Mouse (Mus musculus) intestine, embryonic 16.5 days (tissue): ENCODE measurements around the gene C1ql1. TPM values are rescaled to one million over a fixed set of nuclear protein-coding genes. Genes with fewer than 3 reads are reported as not detected.
A peak's percentile ranks its signal among the peaks of the same experiment; 100 is the strongest.

ENCODE experiments used
- ATAC-seq: fragments of 200-750 bp; cut with Nextera tagmentation; 2 replicates; pipeline ENCODE4 v1.8.0; 2017; ENCODE audit warnings: moderate TSS enrichment, moderate library complexity
- H3K27ac ChIP-seq: fragments of 300-500 bp; sonication (generic); 2 replicates; pipeline ENCODE4 v1.5.1; 2014; ENCODE audit warnings: mild to moderate bottlenecking, low read length
- H3K27me3 ChIP-seq: fragments of 300-500 bp; sonication (generic); replicated peaks from 2 replicates; pipeline ENCODE4 v1.6.1; 2014; ENCODE audit warnings: low read length, control low read depth, mixed read lengths; ENCODE audit not compliant: control insufficient read depth, insufficient read depth
- H3K36me3 ChIP-seq: fragments of 300-500 bp; sonication (generic); 2 replicates; pipeline ENCODE4 v1.6.1; 2014; ENCODE audit warnings: low read length, control low read depth; ENCODE audit not compliant: control insufficient read depth, insufficient read depth
- H3K4me1 ChIP-seq: fragments of 300-500 bp; sonication (generic); 2 replicates; pipeline ENCODE4 v1.6.1; 2014; ENCODE audit warnings: low read length, control low read depth, mixed read lengths; ENCODE audit not compliant: control insufficient read depth, insufficient read depth
- H3K4me2 ChIP-seq: fragments of 300-500 bp; sonication (generic); 2 replicates; pipeline ENCODE4 v1.6.1; 2014; ENCODE audit warnings: low read depth, low read length, control low read depth
- H3K4me3 ChIP-seq: fragments of 300-500 bp; sonication (generic); 2 replicates; pipeline ENCODE4 v1.5.1; 2014; ENCODE audit warnings: mild to moderate bottlenecking, low read length
- H3K9ac ChIP-seq: fragments of 300-500 bp; sonication (generic); 2 replicates; pipeline ENCODE4 v1.6.1; 2014; ENCODE audit warnings: low read depth, low read length
- H3K9me3 ChIP-seq: fragments of 300-500 bp; sonication (generic); 2 replicates; pipeline ENCODE4 v1.6.1; 2016; ENCODE audit warnings: low read length, control low read depth; ENCODE audit not compliant: control insufficient read depth
- WGBS: fragments of 180-500 bp; shearing (Covaris S2); extraction: QIAGEN DNeasy Blood & Tissue Kit; methylation state at CpG from one replicate; pipeline ENCODE4 v1.1.7; 2014; 5-methylcytosine and 5-hydroxymethylcytosine counted together
- polyA plus RNA-seq: library from polyadenylated mRNA; unstranded; fragments of >200 nt; fragmentation: Nextera tagmentation; extraction: Ambion mirVana; gene quantifications from 2 replicates; pipeline ENCODE4 v1.2.1, GENCODE M21; 2015

The C1ql1 gene
- polyA plus RNA-seq, 1 experiment from 2014 or later, result 0.53 TPM

GRCm38 (mm10) chr11:102895779-102896178 lies 50.7 kb downstream of the C1ql1 start:
- H3K27me3 ChIP-seq, result peaks cover 3% of the 10 kb centered on the region; the same call in 1 of the 2 replicates
- ATAC-seq, result peak; percentile 67
- 58% methylated on average over 9 of the region's 9 CpGs for WGBS

GRCm38 (mm10) chr11:102894716-102895115 lies 51.8 kb downstream of the C1ql1 start:
- H3K9ac ChIP-seq, result no peak overlapping the region
- no peak for ATAC-seq
- no peaks in the 10 kb centered on the region for H3K36me3 ChIP-seq
- 92% methylated on average over 4 of the region's 4 CpGs for WGBS
- H3K27ac ChIP-seq, result no peak overlapping the region
- H3K27me3 ChIP-seq, result peaks cover 3% of the 10 kb centered on the region; the same call in 1 of the 2 replicates
- no peaks in the 10 kb centered on the region for H3K9me3 ChIP-seq
- H3K4me1 ChIP-seq, result peaks cover 6% of the 10 kb centered on the region
- no peak overlapping the region for H3K4me3 ChIP-seq
- H3K4me2 ChIP-seq, result no peak overlapping the region

More at GRCm38 (mm10) chr11:102895779-102896178, 50.7 kb downstream of the C1ql1 start:
- Histone ChIP-seq H3K9ac (no peak overlapping the region), H3K4me1 (peaks cover 6% of the 10 kb centered on the region), H3K9me3 (no peaks in the 10 kb centered on the region), H3K27ac (no peak overlapping the region), H3K4me2 (no peak overlapping the region), H3K4me3 (no peak overlapping the region), H3K36me3 (no peaks in the 10 kb centered on the region)

- Histone ChIP-seq H3K4me2 (peak overlapping the region; percentile 92), H3K36me3 (no peaks in the 10 kb centered on the region), H3K4me3 (peak overlapping the region; percentile 49), H3K4me1 (peaks cover 6% of the 10 kb centered on the region), H3K27ac (no peak overlapping the region), H3K27me3 (peaks cover 3% of the 10 kb centered on the region), H3K9ac (peak overlapping the region; percentile 74), H3K9me3 (no peaks in the 10 kb centered on the region)
- WGBS, result 3% methylated on average over 43 of the region's 43 CpGs
- ATAC-seq, result peak; percentile 93
These were observed 53.4 kb downstream of the C1ql1 start for GRCm38 (mm10) chr11:102893015-102893651.

- no peaks in the 10 kb centered on the region for H3K36me3 ChIP-seq
- no peak overlapping the region for H3K27ac ChIP-seq
- ATAC-seq, result no peak
- H3K9ac ChIP-seq, result no peak overlapping the region
- H3K4me1 ChIP-seq, result peaks cover 6% of the 10 kb centered on the region
- H3K9me3 ChIP-seq, result no peaks in the 10 kb centered on the region
- no peak overlapping the region for H3K4me2 ChIP-seq
- H3K27me3 ChIP-seq, result peaks cover 3% of the 10 kb centered on the region
- H3K4me3 ChIP-seq, result no peak overlapping the region
- 70% methylated on average over 5 of the region's 5 CpGs for WGBS
These were observed 56.4 kb downstream of the C1ql1 start for GRCm38 (mm10) chr11:102890096-102890495.

Other genes starting within 250 kb of the C1ql1 start
- 36.7 and 39.9 TPM in 2 replicates for gene Ccdc43, start 248.9 kb downstream of the C1ql1 start, polyA plus RNA-seq
- 2.4 and 3.1 TPM in 2 replicates for gene Adam11, start 185.2 kb downstream of the C1ql1 start, polyA plus RNA-seq
- gene Gjc1, start 127.0 kb downstream of the C1ql1 start, polyA plus RNA-seq, result 24.9 and 26.2 TPM in 2 replicates
- gene Higd1b, start 110.8 kb downstream of the C1ql1 start, polyA plus RNA-seq, result 0.55 and 0.62 TPM in 2 replicates
- 123 and 140 TPM in 2 replicates for gene Eftud2, start 65.7 kb downstream of the C1ql1 start, polyA plus RNA-seq
- 0.26 and 0.91 TPM in 2 replicates for gene Ccdc103, start 65.5 kb downstream of the C1ql1 start, polyA plus RNA-seq
- gene Fam187a, start 61.5 kb downstream of the C1ql1 start, polyA plus RNA-seq, result not detected in 2 replicates
- 0.09 and 0.38 TPM in 2 replicates for gene Gfap, start 45.8 kb downstream of the C1ql1 start, polyA plus RNA-seq
- 6.8 and 7.4 TPM in 2 replicates for gene Kif18b, start 21.6 kb downstream of the C1ql1 start, polyA plus RNA-seq
- gene Nmt1, start 81.5 kb upstream of the C1ql1 start, polyA plus RNA-seq, result 55.9 and 59.6 TPM in 2 replicates
- gene Dcakd, start 81.6 kb upstream of the C1ql1 start, polyA plus RNA-seq, result 91.5 and 92.7 TPM in 2 replicates
- gene Plcd3, start 155.0 kb upstream of the C1ql1 start, polyA plus RNA-seq, result 2.1 and 2.3 TPM in 2 replicates
- gene Acbd4, start 155.0 kb upstream of the C1ql1 start, polyA plus RNA-seq, result 30.4 and 32.5 TPM in 2 replicates
- 4.2 and 4.6 TPM in 2 replicates for gene Hexim1, start 169.5 kb upstream of the C1ql1 start, polyA plus RNA-seq
- 5.8 TPM in 2 replicates for gene Hexim2, start 185.7 kb upstream of the C1ql1 start, polyA plus RNA-seq
- gene Fmnl1, start 224.4 kb upstream of the C1ql1 start, polyA plus RNA-seq, result 2.2 and 2.3 TPM in 2 replicates